Mouse (Mus musculus) liver, embryonic 14.5 days (tissue): ENCODE results near the gene Btbd35f12. TPM values are rescaled to one million over a fixed set of nuclear protein-coding genes. Genes with fewer than 3 reads are reported as not detected.
"Not testable (repeated sequence)": the region's sequence is repeated elsewhere in the genome, so short reads cannot be mapped to it uniquely, and the experiment has no call there.

Experiments used
- ATAC-seq: fragments of 200-750 bp; cut with Nextera tagmentation; 2 replicates; pipeline ENCODE4 v1.8.0; 2017; ENCODE audit warnings: moderate number of reproducible peaks, mild to moderate bottlenecking, moderate library complexity; ENCODE audit not compliant: insufficient read depth
- DNase-seq, 3 experiments: peaks; one replicate each; pipeline ENCODE4 v3.0.0-alpha.2; 2012 to 2013; ENCODE audit warnings: low read depth in 3 of 3, low spot score in 3 of 3
- H3K27ac ChIP-seq: fragments of 300-500 bp; sonication (generic); 2 replicates; pipeline ENCODE4 v1.5.1; 2014; ENCODE audit warnings: moderate library complexity, mild to moderate bottlenecking, control low read depth, inconsistent platforms
- H3K27me3 ChIP-seq: fragments of 300-500 bp; sonication (generic); 2 replicates; pipeline ENCODE4 v1.6.1; 2014; ENCODE audit warnings: mild to moderate bottlenecking, low read length, moderate library complexity; ENCODE audit not compliant: control insufficient read depth, insufficient read depth
- H3K36me3 ChIP-seq: fragments of 300-500 bp; sonication (generic); replicated peaks from 2 replicates; pipeline ENCODE4 v1.6.1; 2014; ENCODE audit warnings: low read depth; ENCODE audit not compliant: control insufficient read depth, insufficient read depth
- H3K4me1 ChIP-seq, 2 experiments: fragments of 200-500 bp in 1 of 2; fragments of 300-500 bp in 1 of 2; sonication (generic) in 1 of 2; replicated peaks; 2 replicates each; pipeline ENCODE4 v1.6.1; 2012 to 2014; ENCODE audit warnings: antibody characterized with exemption in 1 of 2, inconsistent platforms in 1 of 2, low read length in 1 of 2; ENCODE audit not compliant: control insufficient read depth in 2 of 2, insufficient read depth in 2 of 2
- H3K4me2 ChIP-seq: fragments of 300-500 bp; sonication (generic); 2 replicates; pipeline ENCODE4 v1.6.1; 2014; ENCODE audit warnings: low read depth, mild to moderate bottlenecking, control low read depth, moderate library complexity
- H3K4me3 ChIP-seq, 2 experiments: fragments of 200-500 bp in 1 of 2; fragments of 300-500 bp in 1 of 2; sonication (generic) in 1 of 2; 2 replicates each; pipeline ENCODE4 v1.5.1; 2012 to 2014; ENCODE audit warnings: low read depth in 2 of 2, low read length in 2 of 2, mild to moderate bottlenecking in 2 of 2, control low read depth in 1 of 2, inconsistent platforms in 1 of 2, moderate library complexity in 1 of 2; ENCODE audit not compliant: insufficient read depth in 1 of 2
- H3K9ac ChIP-seq: fragments of 300-500 bp; sonication (generic); replicated peaks from 2 replicates; pipeline ENCODE4 v1.6.1; 2014; ENCODE audit warnings: mild to moderate bottlenecking, control low read depth, moderate library complexity
- H3K9me3 ChIP-seq: fragments of 300-500 bp; sonication (generic); 2 replicates; pipeline ENCODE4 v1.6.1; 2016; ENCODE audit warnings: low read length, mixed read lengths; ENCODE audit not compliant: control insufficient read depth
- WGBS: fragments of 180-500 bp; shearing (Covaris S2); extraction: QIAGEN DNeasy Blood & Tissue Kit; methylation state at CpG from one replicate; pipeline ENCODE4 v1.1.7; 2014; ENCODE audit not compliant: insufficient replicate concordance; 5-methylcytosine and 5-hydroxymethylcytosine counted together
- polyA plus RNA-seq, 2 experiments: library from polyadenylated mRNA; depleted of rRNA in 1 of 2; stranded (reverse) in 1 of 2; unstranded in 1 of 2; fragments of >200 nt; fragmentation: Nextera tagmentation in 1 of 2; extraction: Ambion mirVana in 1 of 2; gene quantifications; 2 replicates each; pipeline versions ENCODE4 v1.2.1 to v1.2.3; 2012 to 2014

The Btbd35f12 gene
- polyA plus RNA-seq (2012; rRNA removed): not detected in 2 replicates
- polyA plus RNA-seq (2014; fragmentation: Nextera tagmentation; extraction: Ambion mirVana): not detected in 2 replicates

- not testable (repeated sequence) for H3K27me3 ChIP-seq, DNase-seq, H3K9ac ChIP-seq, H3K36me3 ChIP-seq, H3K27ac ChIP-seq, ATAC-seq, H3K9me3 ChIP-seq, H3K4me3 ChIP-seq, H3K4me2 ChIP-seq, H3K4me1 ChIP-seq
- WGBS: no CpG with 5 or more reads among the region's 3 CpGs
These were observed at the start of gene Btbd35f12 for GRCm38 (mm10) chrX:33313079-33313478. Gene Btbd35f12, plus strand, starts transcription at chrX:33313379.

- not testable (repeated sequence) for H3K27ac ChIP-seq, DNase-seq, H3K9me3 ChIP-seq, H3K36me3 ChIP-seq, H3K27me3 ChIP-seq, H3K4me2 ChIP-seq, H3K4me1 ChIP-seq, H3K4me3 ChIP-seq, ATAC-seq, H3K9ac ChIP-seq
- WGBS: 55% methylated on average over 2 of the region's 2 CpGs
These were observed 40.1 kb downstream of the Btbd35f12 start for GRCm38 (mm10) chrX:33353254-33353653.

Other genes starting within 250 kb of the Btbd35f12 start
- not detected in 2 replicates for gene Spin2-ps6, start 78.5 kb upstream of the Btbd35f12 start, polyA plus RNA-seq (2012; rRNA removed)
- gene Spin2-ps6, start 78.5 kb upstream of the Btbd35f12 start, polyA plus RNA-seq (2014; fragmentation: Nextera tagmentation; extraction: Ambion mirVana): not detected in 2 replicates